Mouse (Mus musculus): ENCODE measurements at regions not wholly inside any gene's neighbourhood (a gene's known extent, or its start where the extent isn't known, plus 50 kb on each side); places are given as distances from the start of the nearest gene placed in this dataset.

- no peak for TF ChIP-seq CTCF (IDR thresholded peaks at IDR 0.05; ENCODE audit: low read depth)
- TF ChIP-seq EP300 (optimal IDR thresholded peaks at IDR 0.05), result no peak
Measured at GRCm38 (mm10) chr14:61701131-61701530, 93.9 kb downstream of the Kcnrg start.

All from stomach, postnatal 0 days (tissue).